Mouse (Mus musculus) left cerebral cortex, adult 9 months (tissue): ENCODE data around the gene Ino80d.

Experiments
- DNase-seq, 2 experiments: peaks; one replicate each; pipeline ENCODE4 v3.0.0; 2022; ENCODE audit warnings: low spot score in 2 of 2

Gene Ino80d

GRCm38 (mm10) chr1:63107614-63108327 lies 6.7 kb downstream of the Ino80d start:
- DNase-seq = no peak

GRCm38 (mm10) chr1:63102758-63103451 lies 11.6 kb downstream of the Ino80d start:
- DNase-seq = no peak

- no peak for DNase-seq
Observed at GRCm38 (mm10) chr1:63100196-63100595, 14.3 kb downstream of the Ino80d start.

GRCm38 (mm10) chr1:63098831-63099230 lies 15.6 kb downstream of the Ino80d start:
- no peak for DNase-seq

- DNase-seq = no peak
Observed at GRCm38 (mm10) chr1:63096071-63096470, 18.4 kb downstream of the Ino80d start.

GRCm38 (mm10) chr1:63089795-63090194 lies 24.7 kb downstream of the Ino80d start:
- no peak for DNase-seq

- DNase-seq = no peak
Observed at GRCm38 (mm10) chr1:63088614-63089013, 25.9 kb downstream of the Ino80d start.

GRCm38 (mm10) chr1:63080277-63080676 lies 34.2 kb downstream of the Ino80d start:
- DNase-seq = no peak

GRCm38 (mm10) chr1:63076383-63076782 lies 38.1 kb downstream of the Ino80d start:
- no peak for DNase-seq

- no peak for DNase-seq
Observed at GRCm38 (mm10) chr1:63071379-63071778, 43.1 kb downstream of the Ino80d start.

- DNase-seq = no peak
Observed at GRCm38 (mm10) chr1:63058361-63058760, 56.1 kb downstream of the Ino80d start.

GRCm38 (mm10) chr1:63057849-63058248 lies 56.6 kb downstream of the Ino80d start:
- no peak for DNase-seq

- no peak for DNase-seq
Observed at GRCm38 (mm10) chr1:63057318-63057717, 57.1 kb downstream of the Ino80d start.

- peak in 1 of 2 experiments; percentile 19 for DNase-seq
Observed at GRCm38 (mm10) chr1:63055386-63055785, 59.1 kb downstream of the Ino80d start.

- no peak for DNase-seq
Observed at GRCm38 (mm10) chr1:63050866-63051265, 63.6 kb downstream of the Ino80d start.

GRCm38 (mm10) chr1:63049977-63050376 lies 64.5 kb downstream of the Ino80d start:
- DNase-seq = no peak

- DNase-seq = no peak
Observed at GRCm38 (mm10) chr1:63047983-63048382, 66.5 kb downstream of the Ino80d start.

- DNase-seq = no peak
Observed at GRCm38 (mm10) chr1:63032929-63033328, 81.5 kb downstream of the Ino80d start.

GRCm38 (mm10) chr1:63019916-63020315 lies 94.6 kb downstream of the Ino80d start:
- no peak for DNase-seq

GRCm38 (mm10) chr1:63005013-63005646 lies 109.3 kb downstream of the Ino80d start:
- no peak for DNase-seq

- no peak for DNase-seq
Observed at GRCm38 (mm10) chr1:63001874-63002273, 112.6 kb downstream of the Ino80d start.

- DNase-seq = no peak
Observed at GRCm38 (mm10) chr1:62993348-62993747, 121.1 kb downstream of the Ino80d start.

- no peak for DNase-seq
Observed at GRCm38 (mm10) chr1:62992648-62993047, 121.8 kb downstream of the Ino80d start.
